ENCODE assay signal across 9 mouse cellular contexts in the genomic region with DNA sequence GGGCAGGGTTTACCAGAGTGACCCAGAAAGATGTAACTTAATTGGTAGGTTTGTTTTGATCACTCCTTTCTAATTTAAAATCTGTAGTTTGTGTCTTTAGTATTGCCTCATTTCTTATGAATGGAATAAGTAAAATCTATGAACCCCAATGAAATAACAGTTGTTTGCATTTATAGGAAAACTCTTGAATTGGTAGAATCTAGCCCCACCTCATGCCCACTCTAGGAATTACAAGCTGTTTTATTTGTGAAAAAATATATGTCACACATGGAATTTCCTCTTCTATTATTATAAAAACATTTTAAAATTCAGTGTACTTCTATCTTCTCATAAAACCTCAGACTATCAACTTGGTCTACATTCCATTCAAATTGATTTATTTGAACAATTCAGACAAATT. TPM values are rescaled to one million over a fixed set of nuclear protein-coding genes. Genes with fewer than 3 reads are reported as not detected.
A peak's percentile ranks its signal among the peaks of the same experiment; 100 is the strongest.
DNase-seq lines count a peak whose midpoint lies in the region; ATAC-seq and TF ChIP-seq lines count a peak whose summit lies in the region.
"Had no signal": no experiment of that assay in that cellular context is flagged by ENCODE, and none has a peak within 500 bp of the region (broad histone marks: within the 10 kb centered on the region; RNA-seq: fewer than 3 reads in every experiment).

No protein-coding gene starts in this region.

- ATAC-seq in kidney, embryonic 15.5 days (replicated peaks; ENCODE audit: low FRiP score) = no peak
- peak; percentile 46; the same call in 1 of the 2 replicates for ATAC-seq in granulocyte monocyte progenitor cell, adult 5-6 weeks (replicated peaks; ENCODE audit: poor library complexity, severe bottlenecking)
- ATAC-seq in forebrain, embryonic 16.5 days = no peak

- no peak overlapping the region for H3K4me2 ChIP-seq in kidney, embryonic 15.5 days
- no peak overlapping the region for H3K4me2 ChIP-seq in CH12.LX (ENCODE audit: insufficient read depth, low read depth, poor library complexity, severe bottlenecking)
- no peak overlapping the region for H3K4me2 ChIP-seq in forebrain, embryonic 16.5 days (ENCODE audit: low read length)

- peak in 1 of 2 experiments; percentile 64; a peak in 2 of 4 replicates for TF ChIP-seq CTCF in CH12.LX (conservative IDR thresholded peaks at IDR 0.05 in 1 of 2, IDR thresholded peaks at IDR 0.05 in 1 of 2; ENCODE audit: low read depth in 2 of 2, low read length in 2 of 2)

- no peaks in the 10 kb centered on the region for H3K9me3 ChIP-seq in kidney, embryonic 15.5 days (replicated peaks)
- no peaks in the 10 kb centered on the region for H3K9me3 ChIP-seq in CH12.LX (replicated peaks; ENCODE audit: low read length)
- no peaks in the 10 kb centered on the region for H3K9me3 ChIP-seq in forebrain, embryonic 16.5 days (ENCODE audit: control insufficient read depth, low read length)

- H3K9ac ChIP-seq in kidney, embryonic 15.5 days = no peak overlapping the region
- no peak overlapping the region for H3K9ac ChIP-seq in CH12.LX (ENCODE audit: insufficient read depth, low read depth)
- no peak overlapping the region for H3K9ac ChIP-seq in forebrain, embryonic 16.5 days (replicated peaks; ENCODE audit: low read depth, low read length)

- no peak overlapping the region for H3K4me3 ChIP-seq in kidney, embryonic 15.5 days (replicated peaks)
- no peak overlapping the region for H3K4me3 ChIP-seq in CH12.LX (replicated peaks in 1 of 3; ENCODE audit: low read depth in 2 of 3, low read length in 2 of 3, poor library complexity in 1 of 3)
- H3K4me3 ChIP-seq in forebrain, embryonic 16.5 days (replicated peaks; ENCODE audit: low read length) = no peak overlapping the region
- H3K4me3 ChIP-seq: myocyte had no signal

- no peaks in the 10 kb centered on the region for H3K79me2 ChIP-seq in CH12.LX (replicated peaks; ENCODE audit: control insufficient read depth, extremely low read depth, insufficient read depth, poor library complexity, severe bottlenecking)

- H3K4me1 ChIP-seq in kidney, embryonic 15.5 days = no peaks in the 10 kb centered on the region
- no peaks in the 10 kb centered on the region for H3K4me1 ChIP-seq in CH12.LX (ENCODE audit: control insufficient read depth in 1 of 2, insufficient read depth in 2 of 2)
- H3K4me1 ChIP-seq in forebrain, embryonic 16.5 days (replicated peaks; ENCODE audit: control insufficient read depth, insufficient read depth, low read length) = no peaks in the 10 kb centered on the region

- DNase-seq in adrenal gland, postnatal 14 days = peak; percentile 12
- no peak for DNase-seq in adrenal gland, postnatal 4 days (ENCODE audit: low spot score in 2 of 2)
- DNase-seq in kidney, postnatal 10 days = peak; percentile 35
- DNase-seq in CH12.LX (ENCODE audit: extremely low read depth) = peak; percentile 6
- peak; percentile 17 for DNase-seq in thymus, postnatal 4 days

- TF ChIP-seq RAD21 in CH12.LX (IDR thresholded peaks at IDR 0.05; ENCODE audit: low read depth, low read length) = peak; percentile 78

- dilution Hi-C loops in CH12.LX (cut with MboI; ENCODE audit: extremely low pct_ligation_motif_present, extremely low pct_unique_long_range_greater_than_20kb, low sequenced_read_pairs) = no loop called here

- TF ChIP-seq POLR2A in CH12.LX (IDR thresholded peaks at IDR 0.05; ENCODE audit: low read depth, low read length) = no peak

- in situ Hi-C loops in CH12.LX (cut with MboI; ENCODE audit: low pct_ligation_motif_present, low pct_unique_long_range_greater_than_20kb, low sequenced_read_pairs) = no loop called here

- no peak for TF ChIP-seq EP300 in CH12.LX (IDR thresholded peaks at IDR 0.05; ENCODE audit: low read length)

- 0 out of 2 replicates have a peak, but pooled peaks cover 6% of the 10 kb centered on the region for H3K36me3 ChIP-seq in kidney, embryonic 15.5 days
- peaks cover 4 to 13% of the 10 kb centered on the region in 2 experiments for H3K36me3 ChIP-seq in CH12.LX (replicated peaks in 1 of 2; ENCODE audit: control insufficient read depth in 1 of 2, insufficient read depth in 1 of 2, low read length in 1 of 2)
- H3K36me3 ChIP-seq in forebrain, embryonic 16.5 days (ENCODE audit: control insufficient read depth, insufficient read depth) = no peaks in the 10 kb centered on the region

- H3K27me3 ChIP-seq in kidney, embryonic 15.5 days = no peaks in the 10 kb centered on the region
- H3K27me3 ChIP-seq in CH12.LX (replicated peaks) = no peaks in the 10 kb centered on the region
- no peaks in the 10 kb centered on the region for H3K27me3 ChIP-seq in forebrain, embryonic 16.5 days (replicated peaks; ENCODE audit: control insufficient read depth, insufficient read depth, low read length)

- H3K27ac ChIP-seq in kidney, embryonic 15.5 days = no peak overlapping the region
- no peak overlapping the region for H3K27ac ChIP-seq in CH12.LX (ENCODE audit: insufficient read depth, low read depth)
- no peak overlapping the region for H3K27ac ChIP-seq in forebrain, embryonic 16.5 days (ENCODE audit: low read length)

TF ChIP-seq in CH12.LX, 34 proteins besides CTCF, POLR2A, EP300 and RAD21:
- TF ChIP-seq SMC3 (IDR thresholded peaks at IDR 0.05; ENCODE audit: low read depth, low read length) (peak; percentile 46), GABPA (IDR thresholded peaks at IDR 0.05; ENCODE audit: insufficient replicate concordance, low read depth, low read length) (no peak)

RNA-seq across cellular contexts. Expression of gene Pgm1, which starts 47.3 kb away (rescaled TPM):
- 99.1 and 125 TPM in 2 replicates for total RNA-seq in adrenal gland, postnatal 14 days (2021)
- total RNA-seq in adrenal gland, postnatal 4 days (2021) = 10 to 100 TPM; 86.5 to 99.5 TPM
- polyA plus RNA-seq in kidney, embryonic 15.5 days (2015; fragmentation: Nextera tagmentation; extraction: Ambion mirVana) = 66.8 and 72.0 TPM in 2 replicates
- 49.1 and 97.9 TPM in 2 replicates for total RNA-seq in CH12.LX (2012; rRNA removed)
- 74.7 and 95.7 TPM in 2 replicates for total RNA-seq in CH12.LX (2014; rRNA removed)
- 49.8 and 54.0 TPM in 2 replicates for polyA plus RNA-seq in CH12.LX (2012; ENCODE audit: insufficient read length, low read depth)
- total RNA-seq in granulocyte monocyte progenitor cell, adult 5-6 weeks (2014; fragmentation: Nextera tagmentation) = 24.7 and 31.5 TPM in 2 replicates
- total RNA-seq in granulocyte monocyte progenitor cell, adult 5-6 weeks (2017) = 37.9 and 49.3 TPM in 2 replicates
- 43.7 and 46.0 TPM in 2 replicates for polyA plus RNA-seq in forebrain, embryonic 16.5 days (2015; fragmentation: Nextera tagmentation; extraction: Ambion mirVana)

RNA-seq across cellular contexts. Expression of gene Itgb3bp, which starts 47.7 kb away (rescaled TPM):
- total RNA-seq in adrenal gland, postnatal 14 days (2021) = 6.6 and 7.0 TPM in 2 replicates
- 10 to 100 TPM; 11.1 to 11.6 TPM for total RNA-seq in adrenal gland, postnatal 4 days (2021)
- polyA plus RNA-seq in kidney, embryonic 15.5 days (2015; fragmentation: Nextera tagmentation; extraction: Ambion mirVana) = 37.8 and 45.0 TPM in 2 replicates
- 9.9 and 11.5 TPM in 2 replicates for total RNA-seq in CH12.LX (2012; rRNA removed)
- 22.0 and 29.3 TPM in 2 replicates for total RNA-seq in CH12.LX (2014; rRNA removed)
- 27.2 and 29.1 TPM in 2 replicates for polyA plus RNA-seq in CH12.LX (2012; ENCODE audit: insufficient read length, low read depth)
- 27.2 and 31.5 TPM in 2 replicates for total RNA-seq in granulocyte monocyte progenitor cell, adult 5-6 weeks (2014; fragmentation: Nextera tagmentation)
- 14.0 and 18.1 TPM in 2 replicates for total RNA-seq in granulocyte monocyte progenitor cell, adult 5-6 weeks (2017)
- 17.6 and 18.9 TPM in 2 replicates for polyA plus RNA-seq in forebrain, embryonic 16.5 days (2015; fragmentation: Nextera tagmentation; extraction: Ambion mirVana)

RNA-seq across cellular contexts. Expression of gene Efcab7, which starts 52.9 kb away (rescaled TPM):
- total RNA-seq in adrenal gland, postnatal 14 days (2021) = 6.0 and 7.6 TPM in 2 replicates
- 10 to 100 TPM; 10.9 to 13.8 TPM for total RNA-seq in adrenal gland, postnatal 4 days (2021)
- 21.3 and 24.1 TPM in 2 replicates for polyA plus RNA-seq in kidney, embryonic 15.5 days (2015; fragmentation: Nextera tagmentation; extraction: Ambion mirVana)
- total RNA-seq in CH12.LX (2012; rRNA removed) = 14.6 and 17.9 TPM in 2 replicates
- 53.2 and 57.0 TPM in 2 replicates for total RNA-seq in CH12.LX (2014; rRNA removed)
- 10.6 and 16.8 TPM in 2 replicates for polyA plus RNA-seq in CH12.LX (2012; ENCODE audit: insufficient read length, low read depth)
- total RNA-seq in granulocyte monocyte progenitor cell, adult 5-6 weeks (2014; fragmentation: Nextera tagmentation) = 4.3 and 12.7 TPM in 2 replicates
- total RNA-seq in granulocyte monocyte progenitor cell, adult 5-6 weeks (2017) = 8.7 and 17.3 TPM in 2 replicates
- polyA plus RNA-seq in forebrain, embryonic 16.5 days (2015; fragmentation: Nextera tagmentation; extraction: Ambion mirVana) = 19.2 and 26.8 TPM in 2 replicates

Comparison
In these comparisons a context has a peak if more than half of its experiments do, and no peak if none do; other contexts are left out.
1. DNase-seq: peak in adrenal gland, postnatal 14 days (single experiment), kidney, postnatal 10 days (single experiment), CH12.LX (single experiment) and thymus, postnatal 4 days (single experiment); none in adrenal gland, postnatal 4 days (0 of 2).